Mouse (Mus musculus): ENCODE results near the gene Kcp. TPM values are rescaled to one million over a fixed set of nuclear protein-coding genes. Genes with fewer than 3 reads are reported as not detected.
A peak's percentile ranks its signal among the peaks of the same experiment; 100 is the strongest.

Kcp gene
- polyA plus RNA-seq, 1 experiment from 2014 or later, result 12.1 TPM

- H3K27ac ChIP-seq (replicated peaks; ENCODE audit: low read depth, low read length), result no peak overlapping the region
- peaks cover 30% of the 10 kb centered on the region; the same call in 1 of the 2 replicates for H3K27me3 ChIP-seq (ENCODE audit: control insufficient read depth, insufficient read depth, low read length)
- peaks cover 8% of the 10 kb centered on the region; the same call in 1 of the 2 replicates for H3K4me1 ChIP-seq (ENCODE audit: control insufficient read depth, insufficient read depth, low read length)
- WGBS, result 20% methylated on average over 8 of the region's 8 CpGs
- no peaks in the 10 kb centered on the region for H3K9me3 ChIP-seq (ENCODE audit: control insufficient read depth, low read length)
- ATAC-seq (ENCODE audit: low FRiP score, low TSS enrichment) (no peak), DNase-seq (no peak)
- peak overlapping the region; percentile 67 for H3K4me2 ChIP-seq (ENCODE audit: low read length)
- peak overlapping the region; percentile 40 for H3K4me3 ChIP-seq (replicated peaks; ENCODE audit: low read depth, low read length)
- H3K36me3 ChIP-seq (ENCODE audit: control insufficient read depth, insufficient read depth, low read length), result no peaks in the 10 kb centered on the region
- H3K9ac ChIP-seq (replicated peaks; ENCODE audit: low read length), result no peak overlapping the region
Observed at GRCm38 (mm10) chr6:29506834-29507233, 918 bp downstream of the Kcp start.

GRCm38 (mm10) chr6:29505493-29505892 lies 2.3 kb downstream of the Kcp start:
- ATAC-seq (ENCODE audit: low FRiP score, low TSS enrichment) (no peak), DNase-seq (no peak)
- no peak overlapping the region for H3K4me3 ChIP-seq (replicated peaks; ENCODE audit: low read depth, low read length)
- WGBS, result 84% methylated on average over 5 of the region's 5 CpGs
- H3K9ac ChIP-seq (replicated peaks; ENCODE audit: low read length), result no peak overlapping the region
- peaks cover 30% of the 10 kb centered on the region; the same call in 1 of the 2 replicates for H3K27me3 ChIP-seq (ENCODE audit: control insufficient read depth, insufficient read depth, low read length)
- H3K9me3 ChIP-seq (ENCODE audit: control insufficient read depth, low read length), result no peaks in the 10 kb centered on the region
- no peaks in the 10 kb centered on the region for H3K36me3 ChIP-seq (ENCODE audit: control insufficient read depth, insufficient read depth, low read length)
- peaks cover 8% of the 10 kb centered on the region; the same call in 1 of the 2 replicates for H3K4me1 ChIP-seq (ENCODE audit: control insufficient read depth, insufficient read depth, low read length)
- H3K27ac ChIP-seq (replicated peaks; ENCODE audit: low read depth, low read length), result no peak overlapping the region
- no peak overlapping the region for H3K4me2 ChIP-seq (ENCODE audit: low read length)

- no peak for ATAC-seq (ENCODE audit: low FRiP score, low TSS enrichment)
Observed at GRCm38 (mm10) chr6:29501599-29501998, 6.2 kb downstream of the Kcp start.

GRCm38 (mm10) chr6:29500810-29501209 lies 6.9 kb downstream of the Kcp start:
- Histone ChIP-seq H3K4me1 (ENCODE audit: control insufficient read depth, insufficient read depth, low read length) (0 out of 2 replicates have a peak, but pooled peaks cover 4% of the 10 kb centered on the region), H3K36me3 (ENCODE audit: control insufficient read depth, insufficient read depth, low read length) (no peaks in the 10 kb centered on the region), H3K4me3 (replicated peaks; ENCODE audit: low read depth, low read length) (no peak overlapping the region), H3K27ac (replicated peaks; ENCODE audit: low read depth, low read length) (no peak overlapping the region), H3K9ac (replicated peaks; ENCODE audit: low read length) (no peak overlapping the region), H3K9me3 (ENCODE audit: control insufficient read depth, low read length) (no peaks in the 10 kb centered on the region), H3K4me2 (ENCODE audit: low read length) (no peak overlapping the region), H3K27me3 (ENCODE audit: control insufficient read depth, insufficient read depth, low read length) (peaks cover 13% of the 10 kb centered on the region)
- DNase-seq (no peak), ATAC-seq (ENCODE audit: low FRiP score, low TSS enrichment) (no peak)
- 89% methylated on average over 6 of the region's 6 CpGs for WGBS

More at GRCm38 (mm10) chr6:29501599-29501998, 6.2 kb downstream of the Kcp start:
- peaks cover 11% of the 10 kb centered on the region for H3K27me3 ChIP-seq (ENCODE audit: control insufficient read depth, insufficient read depth, low read length)
- H3K27ac ChIP-seq (replicated peaks; ENCODE audit: low read depth, low read length), result no peak overlapping the region
- H3K9me3 ChIP-seq (ENCODE audit: control insufficient read depth, low read length), result no peaks in the 10 kb centered on the region
- DNase-seq, result no peak
- no peak overlapping the region for H3K9ac ChIP-seq (replicated peaks; ENCODE audit: low read length)
- WGBS, result 84% methylated on average over 1 of the region's 1 CpGs
- no peak overlapping the region for H3K4me2 ChIP-seq (ENCODE audit: low read length)
- no peak overlapping the region for H3K4me3 ChIP-seq (replicated peaks; ENCODE audit: low read depth, low read length)
- H3K36me3 ChIP-seq (ENCODE audit: control insufficient read depth, insufficient read depth, low read length), result no peaks in the 10 kb centered on the region
- H3K4me1 ChIP-seq (ENCODE audit: control insufficient read depth, insufficient read depth, low read length), result no peaks in the 10 kb centered on the region

- no peak overlapping the region for H3K9ac ChIP-seq (replicated peaks; ENCODE audit: low read length)
- no peak overlapping the region for H3K4me2 ChIP-seq (ENCODE audit: low read length)
- DNase-seq (no peak), ATAC-seq (ENCODE audit: low FRiP score, low TSS enrichment) (no peak)
- no peaks in the 10 kb centered on the region for H3K36me3 ChIP-seq (ENCODE audit: control insufficient read depth, insufficient read depth, low read length)
- 0 out of 2 replicates have a peak, but pooled peaks cover 4% of the 10 kb centered on the region for H3K4me1 ChIP-seq (ENCODE audit: control insufficient read depth, insufficient read depth, low read length)
- H3K9me3 ChIP-seq (ENCODE audit: control insufficient read depth, low read length), result no peaks in the 10 kb centered on the region
- H3K27me3 ChIP-seq (ENCODE audit: control insufficient read depth, insufficient read depth, low read length), result peaks cover 13% of the 10 kb centered on the region
- no peak overlapping the region for H3K27ac ChIP-seq (replicated peaks; ENCODE audit: low read depth, low read length)
- 96% methylated on average over 7 of the region's 7 CpGs for WGBS
- no peak overlapping the region for H3K4me3 ChIP-seq (replicated peaks; ENCODE audit: low read depth, low read length)
Observed at GRCm38 (mm10) chr6:29500177-29500576, 7.6 kb downstream of the Kcp start.

GRCm38 (mm10) chr6:29497791-29498190 lies 10.0 kb downstream of the Kcp start:
- H3K4me3 ChIP-seq (replicated peaks; ENCODE audit: low read depth, low read length), result no peak overlapping the region
- H3K27me3 ChIP-seq (ENCODE audit: control insufficient read depth, insufficient read depth, low read length), result peaks cover 13% of the 10 kb centered on the region
- H3K4me1 ChIP-seq (ENCODE audit: control insufficient read depth, insufficient read depth, low read length), result 0 out of 2 replicates have a peak, but pooled peaks cover 4% of the 10 kb centered on the region
- H3K27ac ChIP-seq (replicated peaks; ENCODE audit: low read depth, low read length), result no peak overlapping the region
- H3K4me2 ChIP-seq (ENCODE audit: low read length), result no peak overlapping the region
- H3K9ac ChIP-seq (replicated peaks; ENCODE audit: low read length), result no peak overlapping the region
- H3K36me3 ChIP-seq (ENCODE audit: control insufficient read depth, insufficient read depth, low read length), result no peaks in the 10 kb centered on the region
- no peaks in the 10 kb centered on the region for H3K9me3 ChIP-seq (ENCODE audit: control insufficient read depth, low read length)
- 25% methylated on average over 2 of the region's 2 CpGs for WGBS
- no peak for ATAC-seq (ENCODE audit: low FRiP score, low TSS enrichment)
- DNase-seq, result peak; percentile 39

GRCm38 (mm10) chr6:29496270-29496669 lies 11.5 kb downstream of the Kcp start:
- Histone ChIP-seq H3K9ac (replicated peaks; ENCODE audit: low read length) (no peak overlapping the region), H3K4me3 (replicated peaks; ENCODE audit: low read depth, low read length) (no peak overlapping the region), H3K4me1 (ENCODE audit: control insufficient read depth, insufficient read depth, low read length) (0 out of 2 replicates have a peak, but pooled peaks cover 4% of the 10 kb centered on the region), H3K9me3 (ENCODE audit: control insufficient read depth, low read length) (no peaks in the 10 kb centered on the region), H3K36me3 (ENCODE audit: control insufficient read depth, insufficient read depth, low read length) (no peaks in the 10 kb centered on the region), H3K27ac (replicated peaks; ENCODE audit: low read depth, low read length) (no peak overlapping the region), H3K4me2 (ENCODE audit: low read length) (no peak overlapping the region), H3K27me3 (ENCODE audit: control insufficient read depth, insufficient read depth, low read length) (peaks cover 13% of the 10 kb centered on the region)
- no peak for ATAC-seq (ENCODE audit: low FRiP score, low TSS enrichment)
- WGBS, result 14% methylated on average over 15 of the region's 25 CpGs
- no peak for DNase-seq

- 92% methylated on average over 4 of the region's 4 CpGs for WGBS
- H3K27ac ChIP-seq (replicated peaks; ENCODE audit: low read depth, low read length), result no peak overlapping the region
- no peaks in the 10 kb centered on the region for H3K9me3 ChIP-seq (ENCODE audit: control insufficient read depth, low read length)
- ATAC-seq (ENCODE audit: low FRiP score, low TSS enrichment) (no peak), DNase-seq (no peak)
- H3K4me2 ChIP-seq (ENCODE audit: low read length), result no peak overlapping the region
- 0 out of 2 replicates have a peak, but pooled peaks cover 4% of the 10 kb centered on the region for H3K4me1 ChIP-seq (ENCODE audit: control insufficient read depth, insufficient read depth, low read length)
- H3K27me3 ChIP-seq (ENCODE audit: control insufficient read depth, insufficient read depth, low read length), result peaks cover 13% of the 10 kb centered on the region
- H3K36me3 ChIP-seq (ENCODE audit: control insufficient read depth, insufficient read depth, low read length), result no peaks in the 10 kb centered on the region
- no peak overlapping the region for H3K9ac ChIP-seq (replicated peaks; ENCODE audit: low read length)
- no peak overlapping the region for H3K4me3 ChIP-seq (replicated peaks; ENCODE audit: low read depth, low read length)
Observed at GRCm38 (mm10) chr6:29494101-29494500, 13.7 kb downstream of the Kcp start.

GRCm38 (mm10) chr6:29485951-29486350 lies 21.8 kb downstream of the Kcp start:
- ATAC-seq (ENCODE audit: low FRiP score, low TSS enrichment), result no peak
- Histone ChIP-seq H3K9me3 (ENCODE audit: control insufficient read depth, low read length) (no peaks in the 10 kb centered on the region), H3K27ac (replicated peaks; ENCODE audit: low read depth, low read length) (no peak overlapping the region), H3K27me3 (ENCODE audit: control insufficient read depth, insufficient read depth, low read length) (peaks cover 7% of the 10 kb centered on the region; the same call in 1 of the 2 replicates), H3K4me2 (ENCODE audit: low read length) (no peak overlapping the region), H3K9ac (replicated peaks; ENCODE audit: low read length) (no peak overlapping the region), H3K4me3 (replicated peaks; ENCODE audit: low read depth, low read length) (no peak overlapping the region), H3K36me3 (ENCODE audit: control insufficient read depth, insufficient read depth, low read length) (no peaks in the 10 kb centered on the region), H3K4me1 (ENCODE audit: control insufficient read depth, insufficient read depth, low read length) (peaks cover 4% of the 10 kb centered on the region; the same call in 1 of the 2 replicates)
- 53% methylated on average over 2 of the region's 2 CpGs for WGBS
- DNase-seq, result no peak
